Mouse (Mus musculus) B cell, adult 2 months (primary cell): ENCODE results near the gene Gsk3a.
"Not testable (repeated sequence)": the region's sequence is repeated elsewhere in the genome, so short reads cannot be mapped to it uniquely, and the experiment has no call there.

ENCODE experiments used
- DNase-seq, 2 experiments: peaks; one replicate each; pipeline ENCODE4 v3.0.0; 2022

Gene Gsk3a

DNA sequence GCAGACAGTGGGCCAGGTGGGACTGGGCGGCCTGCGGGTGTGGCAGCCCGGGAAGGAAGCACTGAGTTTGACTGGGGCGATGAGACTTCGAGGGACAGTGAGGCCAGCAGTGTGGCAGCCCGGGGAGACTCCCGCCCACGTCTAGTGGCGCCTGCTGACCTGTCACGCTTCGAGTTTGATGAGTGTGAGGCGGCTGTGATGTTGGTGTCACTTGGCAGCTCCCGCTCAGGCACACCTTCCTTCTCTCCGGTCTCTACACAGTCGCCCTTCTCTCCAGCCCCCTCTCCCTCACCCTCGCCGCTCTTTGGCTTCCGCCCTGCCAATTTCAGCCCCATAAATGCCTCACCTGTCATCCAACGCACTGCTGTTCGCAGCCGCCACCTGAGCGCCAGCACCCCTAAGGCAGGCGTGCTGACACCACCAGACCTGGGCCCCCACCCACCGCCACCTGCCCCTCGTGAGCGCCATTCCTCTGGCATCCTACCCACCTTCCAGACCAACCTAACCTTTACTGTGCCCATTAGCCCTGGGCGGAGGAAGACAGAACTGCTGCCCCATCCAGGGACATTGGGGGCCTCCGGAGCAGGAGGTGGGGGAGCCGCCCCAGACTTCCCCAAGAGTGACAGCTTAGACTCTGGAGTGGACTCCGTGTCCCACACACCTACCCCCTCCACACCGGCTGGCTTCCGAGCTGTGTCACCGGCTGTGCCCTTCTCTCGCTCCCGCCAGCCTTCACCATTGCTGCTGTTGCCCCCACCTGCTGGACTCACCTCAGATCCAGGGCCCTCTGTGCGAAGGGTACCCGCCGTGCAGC lies 35.0 kb upstream of the Gsk3a start:
- no peak for DNase-seq

GRCm38 (mm10) chr7:25271651-25272444 lies 34.2 kb upstream of the Gsk3a start:
- DNase-seq = no peak

GRCm38 (mm10) chr7:25270652-25271633 lies 33.3 kb upstream of the Gsk3a start:
- peak in 1 of 2 experiments; percentile 7 for DNase-seq

GRCm38 (mm10) chr7:25269545-25270271 lies 32.1 kb upstream of the Gsk3a start:
- DNase-seq = peak; percentile 48 to 49

GRCm38 (mm10) chr7:25269029-25269428 lies 31.4 kb upstream of the Gsk3a start:
- DNase-seq = peak in 1 of 2 experiments; percentile 30

- no peak for DNase-seq
Measured at GRCm38 (mm10) chr7:25268588-25268987, 30.9 kb upstream of the Gsk3a start.

DNA sequence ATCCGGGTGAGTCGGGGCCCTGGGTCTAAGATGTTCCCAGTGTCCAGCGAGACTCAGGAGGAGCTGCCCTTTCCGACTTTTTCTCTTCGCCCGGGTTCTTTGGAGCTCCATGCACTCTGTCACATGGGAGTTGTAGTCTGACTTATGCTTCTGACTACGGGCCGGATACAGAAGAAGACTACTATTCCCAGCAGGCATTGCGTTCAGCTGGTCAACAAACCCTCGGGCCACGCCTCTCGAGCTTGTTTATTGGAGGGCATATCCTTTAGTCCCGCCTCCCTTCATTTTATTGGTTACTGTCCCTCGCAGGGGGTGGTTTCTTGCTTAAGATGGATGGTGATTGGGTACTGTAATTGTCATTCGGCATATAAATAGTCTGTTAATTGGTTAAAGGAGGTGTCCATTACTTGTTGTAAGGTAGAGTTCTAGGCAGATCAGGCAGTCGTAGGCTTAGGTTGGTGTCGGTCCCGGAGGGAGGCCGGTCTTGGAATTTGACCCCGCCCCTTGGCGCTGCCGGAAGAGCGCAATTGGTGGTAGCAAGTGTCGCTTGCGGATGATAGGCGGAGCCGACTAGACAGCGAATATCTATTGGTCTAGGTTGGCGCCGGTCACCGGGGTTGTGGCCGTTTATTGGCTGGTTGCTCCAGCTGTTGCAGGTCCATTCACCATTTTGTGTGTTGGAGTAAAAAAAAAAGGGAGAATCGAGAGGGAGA lies 30.3 kb upstream of the Gsk3a start:
- DNase-seq = peak; percentile 97 to 98

- peak; percentile 98 to 99 for DNase-seq
Measured at GRCm38 (mm10) chr7:25267301-25267750, 29.7 kb upstream of the Gsk3a start, which contains the start of gene Cic. Gene Cic, plus strand, starts transcription at chr7:25267704.

- no peak for DNase-seq
Measured at GRCm38 (mm10) chr7:25266180-25266962, 28.7 kb upstream of the Gsk3a start.

GRCm38 (mm10) chr7:25265743-25266142 lies 28.1 kb upstream of the Gsk3a start:
- DNase-seq = not testable (repeated sequence)

DNA sequence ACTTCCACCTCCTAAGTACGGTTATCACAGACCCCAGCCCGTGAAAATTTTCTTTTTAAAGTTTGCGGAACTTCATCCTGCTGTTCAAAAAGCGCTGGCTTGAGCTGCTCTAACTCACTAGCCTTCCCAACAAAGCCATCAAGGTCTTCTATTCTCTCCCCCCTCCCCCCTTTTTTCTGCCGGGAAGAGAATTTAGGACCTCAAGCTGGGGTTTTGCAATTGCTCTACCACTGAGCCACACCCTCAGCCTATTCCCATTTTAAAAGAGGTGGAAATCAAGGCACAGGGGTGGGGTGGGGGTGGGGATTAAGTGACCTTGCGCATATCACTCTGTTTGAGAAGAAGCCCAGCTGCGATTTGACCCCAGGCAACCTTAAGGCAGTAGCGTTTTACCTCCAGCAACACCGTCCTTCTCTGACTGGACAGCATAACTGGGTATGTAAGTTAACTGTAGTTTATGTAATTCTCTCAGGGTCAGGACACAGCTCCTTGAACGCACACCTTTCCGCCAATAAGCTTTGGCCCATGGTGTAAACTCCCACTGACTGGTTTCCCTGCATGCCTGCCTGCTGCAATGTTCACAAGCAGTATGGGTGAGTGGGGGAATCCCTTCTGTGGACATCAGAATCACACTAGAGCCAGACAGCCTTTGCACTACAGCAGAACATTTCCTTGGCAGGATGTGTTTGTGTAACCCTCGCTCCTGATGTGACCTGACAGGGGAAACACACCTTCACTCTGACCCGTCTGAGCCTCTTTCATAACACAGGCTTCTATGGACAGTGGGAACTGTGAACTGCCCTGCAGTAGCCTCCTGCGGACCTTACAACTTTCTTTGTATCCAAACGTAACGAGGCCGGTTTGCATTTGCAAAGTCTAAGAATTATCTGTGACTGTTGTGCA lies 26.6 kb upstream of the Gsk3a start:
- DNase-seq = no peak

- DNase-seq = no peak
Measured at GRCm38 (mm10) chr7:25261896-25262295, 24.2 kb upstream of the Gsk3a start.

GRCm38 (mm10) chr7:25251822-25252221 lies 14.2 kb upstream of the Gsk3a start:
- DNase-seq = no peak

DNA sequence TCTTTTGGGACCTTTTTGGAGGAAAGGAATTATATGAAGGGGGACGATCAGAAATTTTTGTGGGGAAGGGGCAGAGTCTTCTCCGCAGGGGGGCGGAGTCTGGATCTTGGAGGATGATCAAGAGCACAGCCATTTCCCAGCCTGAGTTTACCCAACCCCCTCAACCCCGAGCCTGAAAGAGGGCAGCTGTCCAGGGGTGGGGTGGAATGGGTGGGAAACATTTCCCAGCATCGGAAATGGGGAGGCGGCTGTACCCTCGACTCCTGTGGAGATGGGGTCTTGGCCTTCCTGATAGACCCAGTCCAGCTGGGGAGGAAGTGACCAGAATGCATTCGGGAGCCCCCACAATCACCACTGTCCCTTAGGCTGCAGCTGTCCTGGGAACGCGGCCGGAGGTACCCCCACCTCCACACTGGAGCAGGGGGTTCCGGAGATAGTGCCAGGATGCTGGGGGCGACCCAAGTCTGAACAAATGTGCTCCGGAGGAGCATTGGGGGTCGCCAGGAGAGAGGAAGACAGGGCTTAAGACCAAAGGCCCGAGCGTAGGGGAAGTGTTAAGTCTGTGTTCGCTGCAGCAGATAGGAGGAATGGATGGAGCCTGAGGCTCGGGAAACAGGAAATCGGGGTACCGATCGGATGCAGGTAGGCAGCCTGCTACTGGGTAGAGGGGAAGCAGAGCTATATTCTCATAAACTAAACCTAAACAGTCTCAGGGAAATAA lies 13.6 kb upstream of the Gsk3a start:
- DNase-seq = peak; percentile 19 to 20

DNA sequence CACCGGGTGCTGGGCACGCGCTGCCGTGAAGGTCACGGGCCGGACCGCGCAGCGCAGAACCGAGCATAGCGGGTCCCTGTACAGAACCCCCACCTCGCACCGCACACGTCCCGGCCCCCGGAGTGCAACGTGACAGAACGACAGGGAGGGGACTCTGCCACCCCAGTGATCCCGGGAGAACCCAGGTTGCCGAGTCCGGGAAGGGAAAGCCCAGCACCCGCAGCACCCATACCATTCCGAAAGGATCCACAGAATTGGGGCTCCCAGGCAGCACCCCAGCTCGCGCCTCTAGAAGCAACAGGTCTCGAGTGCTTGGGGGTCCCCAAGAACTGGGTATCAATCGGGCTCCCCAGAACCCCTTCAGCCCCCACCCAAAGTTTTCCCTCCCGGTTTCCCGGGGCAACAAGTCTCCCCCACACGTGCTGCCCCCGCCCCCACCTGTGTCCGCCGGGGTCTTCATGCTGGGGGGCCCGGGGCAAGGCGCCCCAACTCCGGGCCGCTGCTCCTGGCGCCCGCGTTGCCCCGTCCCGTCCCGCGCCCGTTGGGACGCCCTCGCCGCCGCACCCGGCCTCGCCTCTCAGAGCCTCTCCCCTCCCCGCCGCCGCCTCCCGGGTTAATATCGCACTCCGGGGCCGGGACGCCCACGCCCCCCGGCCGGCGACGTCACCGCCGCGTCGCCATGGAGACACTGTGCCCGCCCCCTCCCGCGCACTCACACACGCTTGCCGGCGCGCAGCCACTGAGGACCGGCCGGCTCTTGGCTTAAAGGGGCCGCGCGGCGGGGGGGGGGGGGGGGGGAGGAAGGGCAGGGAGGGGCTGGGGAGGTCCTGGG lies 12.7 kb upstream of the Gsk3a start, which contains the start of gene Erf:
Gene Erf, minus strand, starts transcription at position 621 of the 832 bp plus-strand sequence.
- DNase-seq = peak; percentile 96 to 97

DNA sequence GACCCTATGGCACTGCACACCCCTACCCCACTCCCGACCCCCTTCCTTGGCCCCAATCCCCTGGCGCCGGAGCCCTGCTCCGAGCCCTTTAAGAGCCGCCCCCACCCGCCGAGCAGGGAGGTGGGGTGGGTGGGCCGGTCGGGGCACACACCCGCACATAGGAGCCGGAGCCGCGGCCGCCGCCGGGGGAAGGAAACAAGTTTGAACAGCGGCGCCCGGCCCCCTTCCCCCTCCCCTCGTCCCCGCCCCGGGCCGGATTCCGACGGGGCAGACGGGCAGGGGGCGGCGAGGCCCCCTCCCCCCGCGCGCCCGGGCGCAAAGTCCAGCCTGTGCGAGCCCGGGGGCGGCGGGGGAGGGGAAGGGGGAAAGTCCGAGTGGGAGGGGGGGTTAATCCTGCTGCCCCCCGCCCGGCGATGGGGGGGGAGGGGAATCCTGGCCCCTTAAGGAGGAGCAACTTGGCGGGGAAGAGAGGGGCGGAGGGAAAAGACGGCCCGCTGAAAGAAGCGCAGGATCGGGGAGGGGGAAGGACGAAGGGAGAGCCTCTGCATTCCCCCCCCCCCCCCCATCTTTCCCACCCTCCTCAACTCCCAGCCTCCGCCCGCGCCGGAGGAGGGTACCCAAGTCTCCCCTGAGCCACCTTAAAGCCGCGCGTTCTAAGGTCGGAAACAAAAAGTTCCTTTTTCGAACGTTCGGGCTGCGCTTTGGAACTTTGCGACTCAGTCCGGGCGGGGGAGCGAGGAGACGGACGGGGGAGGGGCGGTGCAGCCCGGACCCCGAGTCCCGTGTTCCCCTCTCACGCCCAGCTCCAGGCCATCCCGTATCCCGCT lies 11.9 kb upstream of the Gsk3a start:
- DNase-seq = peak; percentile 75 to 76
